Mouse (Mus musculus) cerebellum, postnatal 36 days (tissue): ENCODE measurements at regions not wholly inside any gene's neighbourhood (a gene's known extent, or its start where the extent isn't known, plus 50 kb on each side); places are given as distances from the start of the nearest gene placed in this dataset.

ENCODE experiments used
- DNase-seq, 2 experiments: peaks; one replicate each; pipeline ENCODE4 v3.0.0; 2021 to 2022; ENCODE audit warnings: mixed read lengths in 2 of 2

- DNase-seq = no peak
These were observed 291.3 kb downstream of the Gm9195 start for GRCm38 (mm10) chr14:72200307-72200706.

- no peak for DNase-seq
These were observed 291.7 kb downstream of the Gm9195 start for GRCm38 (mm10) chr14:72199900-72200299.

DNA sequence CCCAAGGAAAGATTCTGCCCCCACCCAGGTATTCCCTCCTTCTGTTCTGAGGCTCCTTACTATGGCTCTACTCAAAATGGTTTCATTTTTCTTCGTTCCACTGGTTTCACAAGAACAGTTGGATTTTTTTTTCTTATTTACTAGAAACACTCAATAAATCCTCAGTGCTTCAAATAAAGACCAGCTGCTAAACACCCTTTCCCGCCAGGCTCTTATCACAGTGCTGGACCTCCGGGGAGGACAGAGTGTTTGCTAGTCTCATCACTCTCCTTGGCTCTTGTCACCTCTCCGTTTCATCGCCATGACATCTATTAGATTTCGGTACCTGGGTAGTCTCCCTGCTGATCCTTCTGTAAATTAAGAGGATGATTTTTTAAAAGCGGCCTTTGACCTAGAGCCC is 293.7 kb downstream of the Gm9195 start:
- no peak for DNase-seq

DNA sequence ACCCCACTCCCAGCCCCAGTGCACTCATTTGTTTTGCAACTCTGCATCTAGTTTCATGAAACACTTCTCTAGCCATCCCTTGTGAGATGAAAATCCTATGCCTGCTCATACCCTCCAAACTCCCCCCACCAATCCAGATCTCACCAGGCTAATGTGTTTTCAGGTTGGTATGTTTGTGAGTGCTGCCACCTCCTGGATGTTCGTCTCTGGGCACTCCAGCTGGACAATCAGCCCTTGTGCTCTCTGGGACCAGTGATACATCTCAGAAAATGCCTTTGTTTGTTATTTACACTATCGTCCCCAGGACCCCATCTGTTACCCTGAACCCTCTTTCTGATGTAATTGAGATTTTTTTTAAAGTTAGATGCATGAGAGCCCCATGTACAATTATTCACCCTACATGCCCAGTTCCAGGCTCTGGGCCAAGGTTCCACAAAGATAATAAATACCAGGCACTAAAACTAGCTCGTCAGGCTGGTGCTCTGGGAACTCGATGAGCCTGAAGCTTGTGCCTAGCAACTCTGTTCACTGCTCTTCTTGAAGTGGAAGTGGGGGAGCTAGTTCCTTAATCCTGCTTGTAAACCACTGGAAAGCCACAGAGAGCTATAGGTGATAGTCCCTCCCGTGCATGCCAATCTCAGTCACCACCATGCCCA is 304.2 kb downstream of the Gm9195 start:
- peak; percentile 16 to 26 for DNase-seq

GRCm38 (mm10) chr14:72175751-72176150 is 315.9 kb downstream of the Gm9195 start:
- no peak for DNase-seq

DNA sequence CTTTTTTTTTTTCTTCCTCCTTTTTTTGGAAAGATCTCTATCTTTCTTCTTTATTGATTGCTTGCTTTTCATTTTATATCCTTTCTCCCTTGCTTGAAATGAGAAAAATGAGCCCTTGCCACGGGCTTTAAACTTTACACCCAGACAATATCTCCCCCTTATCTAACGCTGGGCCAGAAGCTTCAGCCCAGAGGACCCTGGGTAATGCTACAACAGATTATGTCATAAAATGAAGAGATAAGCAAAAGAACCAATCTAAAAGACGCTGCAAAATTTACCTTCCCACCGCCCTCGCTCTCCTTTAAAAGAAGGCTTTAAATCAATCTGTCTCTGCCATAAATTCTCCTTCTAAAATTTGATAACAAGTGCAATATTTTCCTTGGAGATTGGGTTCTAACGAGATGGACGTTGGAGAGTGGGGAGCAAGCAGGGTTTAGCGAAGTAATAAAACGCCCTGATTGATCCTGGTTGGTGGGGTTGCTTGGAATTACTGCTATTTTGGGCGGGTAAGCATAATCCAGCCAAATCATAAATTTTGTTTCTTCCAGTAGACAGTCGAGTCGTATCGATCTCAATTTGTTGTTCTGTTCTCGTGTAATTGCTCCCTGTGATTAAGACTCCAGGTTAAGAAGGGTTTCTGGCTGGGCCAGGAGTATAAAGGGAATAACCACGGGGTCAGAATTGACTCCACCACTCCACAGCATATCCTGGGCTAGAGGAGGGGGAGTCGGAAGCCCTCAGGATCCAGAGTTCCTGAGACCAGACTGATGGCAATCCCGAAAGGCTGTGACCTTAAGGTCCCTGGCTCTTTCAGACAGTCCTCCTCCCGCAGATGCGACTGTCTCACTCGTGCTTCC is 318.9 kb downstream of the Gm9195 start:
- no peak for DNase-seq

DNA sequence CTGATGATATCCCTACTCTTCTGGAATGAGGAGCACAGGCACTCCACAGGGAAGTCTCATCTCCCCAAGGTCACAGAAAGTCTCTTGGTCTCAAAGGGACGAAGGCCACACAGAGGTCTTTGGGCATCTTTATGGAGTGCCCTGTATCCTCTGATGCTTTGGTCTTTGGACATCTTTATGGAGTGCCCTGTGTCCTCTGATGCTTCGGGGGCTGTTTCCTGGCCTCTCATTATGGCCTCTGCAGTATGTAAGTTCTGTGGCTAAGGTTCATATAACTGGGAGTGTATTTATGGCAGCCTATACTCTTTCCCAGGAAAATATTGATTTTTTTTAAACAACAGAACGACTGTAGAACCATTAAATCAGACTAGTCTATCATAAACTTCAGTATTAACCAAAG is 319.9 kb downstream of the Gm9195 start:
- DNase-seq = no peak

- DNase-seq = no peak
These were observed 332.9 kb downstream of the Gm9195 start for GRCm38 (mm10) chr14:72158537-72159323.

DNA sequence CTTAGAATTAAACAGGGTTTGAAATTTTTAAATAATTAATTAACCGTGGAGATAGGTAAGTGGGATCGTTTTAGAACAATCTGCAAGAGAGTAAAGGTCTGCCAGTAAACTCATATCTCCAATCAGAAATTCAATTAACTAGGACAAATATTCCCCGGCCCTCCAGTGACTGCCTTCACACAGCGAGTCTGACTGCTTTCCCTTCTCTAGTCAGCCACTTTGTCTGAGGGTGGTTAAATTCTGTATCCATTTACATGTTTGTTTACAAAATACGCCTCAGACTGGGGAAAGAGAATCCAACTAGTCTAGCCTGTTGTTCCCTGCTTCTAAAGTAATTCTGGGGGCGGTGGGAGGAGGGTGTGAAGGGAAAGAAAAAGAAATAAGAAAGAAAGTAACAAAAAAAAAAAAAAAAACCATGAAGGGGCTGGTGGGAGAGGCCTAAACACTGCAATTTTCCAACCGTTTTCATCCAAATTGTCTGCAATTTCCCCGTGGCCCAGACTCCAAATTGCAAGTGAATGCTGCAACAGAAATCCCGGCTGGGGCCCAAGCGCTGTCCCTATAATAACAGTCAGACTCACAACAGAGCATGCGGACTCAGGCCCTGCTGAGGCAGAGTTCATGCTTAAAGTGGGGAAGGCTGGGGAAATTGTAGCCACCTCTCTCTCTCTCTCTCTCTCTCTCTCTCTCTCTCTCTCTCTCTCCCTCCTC is 336.3 kb downstream of the Gm9195 start:
- DNase-seq = no peak

DNA sequence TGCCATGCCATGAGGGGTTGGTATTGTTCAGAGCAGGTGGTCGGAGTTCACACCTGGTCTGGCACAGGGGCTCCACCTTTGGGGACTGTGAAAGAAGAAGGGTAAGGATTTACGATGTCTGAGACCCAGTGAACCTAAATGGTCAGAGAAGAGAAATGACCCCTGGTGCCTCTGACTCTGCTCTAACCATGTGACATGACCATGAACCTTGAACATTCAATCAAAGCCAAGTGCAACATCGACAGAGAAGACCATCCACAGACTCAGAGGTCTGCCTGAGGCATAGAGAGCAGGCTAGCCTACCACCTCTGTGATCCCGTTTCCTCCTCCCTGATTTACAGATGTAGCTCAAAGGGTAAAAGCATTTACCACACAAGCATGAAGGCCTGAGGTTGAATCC is 340.0 kb downstream of the Gm9195 start:
- no peak for DNase-seq

DNA sequence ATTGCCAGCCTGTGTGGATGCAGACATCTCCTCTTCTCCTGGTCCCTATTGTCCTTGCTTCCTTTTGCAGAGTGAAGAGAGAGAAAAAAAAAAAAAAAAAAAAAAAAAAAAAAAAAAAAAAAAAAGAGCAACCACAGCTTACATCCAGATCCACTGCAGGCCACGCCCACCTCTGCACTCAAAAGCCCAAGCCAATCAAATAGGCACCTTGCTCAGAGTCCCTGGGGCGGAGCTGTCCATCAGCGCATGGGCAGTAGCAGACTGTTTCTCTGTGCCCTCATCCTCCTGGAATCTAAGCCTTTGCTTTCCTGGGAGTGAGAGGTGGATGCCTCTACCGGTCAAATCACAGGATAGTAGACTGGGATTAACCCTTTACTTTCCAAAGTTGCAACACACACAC is 342.2 kb downstream of the Gm9195 start:
- DNase-seq = no peak

DNA sequence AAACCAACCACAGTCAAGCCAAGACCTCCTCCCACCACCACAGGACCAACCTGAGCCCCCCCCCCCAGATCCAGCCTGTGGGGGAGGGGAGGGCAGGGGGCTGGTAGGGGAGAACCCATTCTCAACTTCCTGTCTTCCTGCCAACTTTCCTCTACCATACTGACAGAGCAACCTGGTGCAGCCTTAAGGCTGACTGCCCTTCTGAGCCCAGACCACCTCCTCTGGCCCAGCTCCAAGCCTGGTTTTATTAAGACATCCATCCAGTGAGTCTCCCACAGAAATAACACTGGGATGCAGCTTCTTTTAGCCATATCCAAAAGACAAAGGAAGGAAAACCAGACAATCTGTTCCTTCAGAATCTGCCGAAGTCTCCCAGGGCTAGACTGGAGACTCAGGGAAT is 342.8 kb downstream of the Gm9195 start:
- DNase-seq = no peak

- no peak for DNase-seq
These were observed 345.3 kb downstream of the Gm9195 start for GRCm38 (mm10) chr14:72146381-72146780.

DNA sequence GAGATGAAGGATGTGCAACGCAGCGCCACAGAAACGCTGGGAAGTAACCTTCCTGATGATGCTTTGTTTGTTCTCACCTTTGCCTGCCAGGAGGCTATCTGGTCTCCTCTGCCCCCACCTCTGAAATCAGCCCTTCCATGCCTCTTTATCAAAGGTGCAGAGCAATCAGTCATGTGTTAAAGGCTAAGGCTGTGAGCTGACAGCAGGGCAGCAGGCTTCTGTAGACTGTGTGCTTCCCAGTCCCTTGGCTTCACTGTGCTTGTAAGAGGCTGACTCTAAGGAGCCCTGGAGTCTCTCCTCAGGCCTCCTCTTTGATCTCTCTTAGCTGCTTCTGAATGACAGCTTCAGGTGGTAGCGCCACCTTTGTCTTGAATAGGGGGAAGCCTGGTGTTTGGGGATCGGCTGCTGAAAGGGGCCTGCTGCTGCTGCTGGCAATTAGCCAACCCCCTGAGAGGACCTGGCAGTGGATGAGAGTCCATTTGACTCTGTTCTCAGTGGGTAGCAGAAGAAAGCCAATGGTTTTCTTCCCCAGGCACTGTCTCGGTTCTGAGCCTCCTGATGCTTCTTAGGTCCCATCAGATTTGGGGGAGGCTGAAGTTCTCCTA is 348.7 kb downstream of the Gm9195 start:
- peak; percentile 25 to 32 for DNase-seq

- DNase-seq = no peak
These were observed 350.5 kb downstream of the Gm9195 start for GRCm38 (mm10) chr14:72141136-72141535.

GRCm38 (mm10) chr14:72130149-72130548 is 361.5 kb downstream of the Gm9195 start:
- no peak for DNase-seq

GRCm38 (mm10) chr14:72121786-72122185 is 369.9 kb downstream of the Gm9195 start:
- no peak for DNase-seq

GRCm38 (mm10) chr14:72121006-72121405 is 370.6 kb downstream of the Gm9195 start:
- DNase-seq = no peak

- DNase-seq = peak; percentile 56 to 58
These were observed 374.8 kb downstream of the Gm9195 start for GRCm38 (mm10) chr14:72116842-72117241.

GRCm38 (mm10) chr14:72113377-72113993 is 378.2 kb downstream of the Gm9195 start:
- DNase-seq = no peak

- DNase-seq = no peak
These were observed 380.9 kb downstream of the Gm9195 start for GRCm38 (mm10) chr14:72110689-72111088.

- DNase-seq = no peak
These were observed 400.1 kb downstream of the Gm9195 start for GRCm38 (mm10) chr14:72091579-72091978.
